Mouse (Mus musculus) ES-E14 (cell line): ENCODE measurements around the gene Mbd4.

ENCODE experiments used
- CHD2 ChIP-seq: IDR thresholded peaks from 2 replicates; pipeline ENCODE4 v1.6.1; 2014; ENCODE audit warnings: mild to moderate bottlenecking, low read depth, low read length, inconsistent platforms
- ZC3H11A ChIP-seq: IDR thresholded peaks from 2 replicates; pipeline ENCODE4 v1.6.1; 2012; ENCODE audit warnings: low read depth, mild to moderate bottlenecking, inconsistent platforms, low read length, borderline replicate concordance
- ZNF384 ChIP-seq: IDR thresholded peaks from 2 replicates; pipeline ENCODE4 v1.6.1; 2012; ENCODE audit warnings: low read depth, low read length, inconsistent platforms

DNA sequence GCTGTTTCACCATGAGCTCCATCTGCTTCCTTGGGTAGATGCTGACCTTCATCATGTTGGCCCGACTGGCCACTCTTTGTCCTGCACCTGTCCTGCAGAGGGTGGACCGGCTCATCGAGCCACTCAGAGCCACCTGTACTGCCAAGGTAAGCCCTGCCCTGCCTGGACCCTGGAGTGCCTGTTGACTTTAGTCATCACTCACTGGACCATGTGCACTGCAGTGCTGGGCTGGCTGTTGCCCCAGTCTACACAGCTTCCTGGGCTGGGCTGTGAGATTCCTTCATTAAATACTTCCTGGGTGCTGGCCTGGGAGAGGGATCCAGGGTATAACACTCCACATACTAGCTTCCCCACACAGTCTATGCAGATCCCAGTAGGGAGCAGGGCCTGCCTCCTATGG, 51.4 kb downstream of the Mbd4 start:
- TF ChIP-seq ZNF384 (no peak), CHD2 (no peak), ZC3H11A (no peak)
